Mouse (Mus musculus): ENCODE measurements at regions not wholly inside any gene's neighbourhood (a gene's known extent, or its start where the extent isn't known, plus 50 kb on each side); places are given as distances from the start of the nearest gene placed in this dataset.

GRCm38 (mm10) chr2:161470844-161471243, 362.0 kb upstream of the Chd6 start:
- no peak for DNase-seq

- DNase-seq = no peak
Observed at GRCm38 (mm10) chr2:161470025-161470424, 361.1 kb upstream of the Chd6 start.

GRCm38 (mm10) chr2:161467035-161467434, 358.2 kb upstream of the Chd6 start:
- DNase-seq = no peak

- no peak for DNase-seq
Observed at GRCm38 (mm10) chr2:161460600-161460999, 351.7 kb upstream of the Chd6 start.

GRCm38 (mm10) chr2:161454466-161454865, 345.6 kb upstream of the Chd6 start:
- no peak for DNase-seq

GRCm38 (mm10) chr2:161433816-161434215, 324.9 kb upstream of the Chd6 start:
- no peak for DNase-seq

GRCm38 (mm10) chr2:161429294-161429693, 320.4 kb upstream of the Chd6 start:
- DNase-seq = no peak

GRCm38 (mm10) chr2:161425587-161425986, 316.7 kb upstream of the Chd6 start:
- DNase-seq = no peak

GRCm38 (mm10) chr2:161418062-161418461, 309.2 kb upstream of the Chd6 start:
- no peak for DNase-seq

GRCm38 (mm10) chr2:161416218-161416927, 307.5 kb upstream of the Chd6 start:
- DNase-seq = no peak

GRCm38 (mm10) chr2:161408306-161408705, 299.4 kb upstream of the Chd6 start:
- no peak for DNase-seq

GRCm38 (mm10) chr2:161405847-161406384, 297.0 kb upstream of the Chd6 start:
- no peak for DNase-seq

GRCm38 (mm10) chr2:161398061-161398460, 289.2 kb upstream of the Chd6 start:
- no peak for DNase-seq

- no peak for DNase-seq
Observed at GRCm38 (mm10) chr2:161390954-161391690, 282.2 kb upstream of the Chd6 start.

GRCm38 (mm10) chr2:161389318-161389835, 280.5 kb upstream of the Chd6 start:
- no peak for DNase-seq

GRCm38 (mm10) chr2:161387054-161387453, 278.2 kb upstream of the Chd6 start:
- DNase-seq = no peak

- DNase-seq = no peak
Observed at GRCm38 (mm10) chr2:161382411-161382810, 273.5 kb upstream of the Chd6 start.

- no peak for DNase-seq
Observed at GRCm38 (mm10) chr2:161378313-161378712, 269.4 kb upstream of the Chd6 start.

GRCm38 (mm10) chr2:161362325-161362724, 253.4 kb upstream of the Chd6 start:
- no peak for DNase-seq

- no peak for DNase-seq
Observed at GRCm38 (mm10) chr2:161349110-161349509, 240.2 kb upstream of the Chd6 start.

GRCm38 (mm10) chr2:161344018-161344417, 235.1 kb upstream of the Chd6 start:
- DNase-seq = no peak

- no peak for DNase-seq
Observed at GRCm38 (mm10) chr2:161342648-161343047, 233.8 kb upstream of the Chd6 start.

GRCm38 (mm10) chr2:161341368-161341891, 232.6 kb upstream of the Chd6 start:
- DNase-seq = no peak

- DNase-seq = no peak
Observed at GRCm38 (mm10) chr2:161340291-161340690, 231.4 kb upstream of the Chd6 start.

Data from thymus, postnatal 14 days (tissue).